Comparison of ENCODE assay signal across 8 mouse cellular contexts in genomic region chr10:7278820-7279219, GRCm38 (mm10).
DNase-seq lines count a peak whose midpoint lies in the region; ATAC-seq and TF ChIP-seq lines count a peak whose summit lies in the region.
"Had no signal": no experiment of that assay in that cellular context is flagged by ENCODE, and none has a peak within 500 bp of the region (broad histone marks: within the 10 kb centered on the region; RNA-seq: fewer than 3 reads in every experiment).

No protein-coding gene starts in this region.

- 0 out of 2 replicates have a peak overlapping the region, but pooled peaks have one; percentile 38 for H3K27ac ChIP-seq in intestine, embryonic 14.5 days (ENCODE audit: low read depth)
- H3K27ac ChIP-seq in intestine, postnatal 0 days (ENCODE audit: low read depth, low read length), result no peak overlapping the region
- no peak overlapping the region for H3K27ac ChIP-seq in midbrain, embryonic 15.5 days
- no peak overlapping the region for H3K27ac ChIP-seq in midbrain, embryonic 10.5 days (replicated peaks)
- H3K27ac ChIP-seq in intestine, embryonic 15.5 days, result peak overlapping the region; percentile 48; the same call in 1 of the 2 replicates
- H3K27ac ChIP-seq: liver, embryonic 13.5 days had no signal

- WGBS in intestine, embryonic 14.5 days, result 46% methylated on average over 5 of the region's 5 CpGs
- 45% methylated on average over 5 of the region's 5 CpGs for WGBS in intestine, postnatal 0 days
- 33% methylated on average over 5 of the region's 5 CpGs for WGBS in midbrain, embryonic 15.5 days
- 69% methylated on average over 5 of the region's 5 CpGs for WGBS in midbrain, embryonic 10.5 days
- WGBS in intestine, embryonic 15.5 days, result 38% methylated on average over 5 of the region's 5 CpGs

- H3K9ac ChIP-seq in intestine, embryonic 14.5 days (ENCODE audit: low read length), result no peak overlapping the region
- H3K9ac ChIP-seq in intestine, postnatal 0 days (ENCODE audit: low read depth, low read length), result no peak overlapping the region
- no peak overlapping the region for H3K9ac ChIP-seq in midbrain, embryonic 15.5 days
- H3K9ac ChIP-seq in intestine, embryonic 15.5 days, result no peak overlapping the region
- H3K9ac ChIP-seq: liver, embryonic 13.5 days had no signal

- TF ChIP-seq CTCF in intestine, postnatal 0 days (IDR thresholded peaks at IDR 0.05; ENCODE audit: low read depth), result no peak

- no peak for ATAC-seq in intestine, embryonic 14.5 days (replicated peaks; ENCODE audit: low FRiP score, low TSS enrichment, low read depth)
- no peak for ATAC-seq in intestine, postnatal 0 days
- peak; percentile 67; the same call in 1 of the 2 replicates for ATAC-seq in midbrain, embryonic 15.5 days (replicated peaks)
- no peak for ATAC-seq in intestine, embryonic 15.5 days

- no peak for DNase-seq in intestine, embryonic 14.5 days (ENCODE audit: low spot score)
- no peak for DNase-seq in midbrain, embryonic 10.5 days (ENCODE audit: low spot score)
- peak; percentile 4 for DNase-seq in telencephalon, adult 2 months (ENCODE audit: low read depth, low spot score)
- no peak for DNase-seq in adrenal gland, postnatal 4 days (ENCODE audit: low spot score in 2 of 2)
- DNase-seq: liver, embryonic 13.5 days had no signal

- H3K36me3 ChIP-seq in intestine, embryonic 14.5 days (ENCODE audit: control insufficient read depth, insufficient read depth, low read length), result no peaks in the 10 kb centered on the region
- H3K36me3 ChIP-seq in intestine, postnatal 0 days (ENCODE audit: control insufficient read depth, insufficient read depth), result no peaks in the 10 kb centered on the region
- H3K36me3 ChIP-seq in midbrain, embryonic 15.5 days (replicated peaks), result no peaks in the 10 kb centered on the region
- no peaks in the 10 kb centered on the region for H3K36me3 ChIP-seq in midbrain, embryonic 10.5 days
- H3K36me3 ChIP-seq in intestine, embryonic 15.5 days, result no peaks in the 10 kb centered on the region
- H3K36me3 ChIP-seq: liver, embryonic 13.5 days had no signal

- H3K4me2 ChIP-seq in intestine, embryonic 14.5 days (ENCODE audit: low read length), result no peak overlapping the region
- no peak overlapping the region for H3K4me2 ChIP-seq in intestine, postnatal 0 days (replicated peaks; ENCODE audit: low read depth)
- no peak overlapping the region for H3K4me2 ChIP-seq in midbrain, embryonic 15.5 days
- H3K4me2 ChIP-seq in intestine, embryonic 15.5 days (replicated peaks), result no peak overlapping the region
- H3K4me2 ChIP-seq: liver, embryonic 13.5 days had no signal

- H3K9me3 ChIP-seq in intestine, embryonic 14.5 days (ENCODE audit: control insufficient read depth, low read length), result no peaks in the 10 kb centered on the region
- H3K9me3 ChIP-seq in intestine, postnatal 0 days (ENCODE audit: control insufficient read depth), result no peaks in the 10 kb centered on the region
- H3K9me3 ChIP-seq in midbrain, embryonic 15.5 days, result no peaks in the 10 kb centered on the region
- H3K9me3 ChIP-seq in midbrain, embryonic 10.5 days (replicated peaks), result no peaks in the 10 kb centered on the region
- H3K9me3 ChIP-seq in intestine, embryonic 15.5 days, result no peaks in the 10 kb centered on the region
- H3K9me3 ChIP-seq: liver, embryonic 13.5 days had no signal

- no peaks in the 10 kb centered on the region for H3K4me1 ChIP-seq in intestine, embryonic 14.5 days (replicated peaks; ENCODE audit: control insufficient read depth, insufficient read depth, low read length)
- no peaks in the 10 kb centered on the region for H3K4me1 ChIP-seq in intestine, postnatal 0 days (replicated peaks; ENCODE audit: control insufficient read depth, insufficient read depth, low read length)
- peaks cover 4% of the 10 kb centered on the region for H3K4me1 ChIP-seq in midbrain, embryonic 15.5 days
- H3K4me1 ChIP-seq in midbrain, embryonic 10.5 days, result no peaks in the 10 kb centered on the region
- no peaks in the 10 kb centered on the region for H3K4me1 ChIP-seq in intestine, embryonic 15.5 days (replicated peaks)
- H3K4me1 ChIP-seq: liver, embryonic 13.5 days had no signal

- no peaks in the 10 kb centered on the region for H3K27me3 ChIP-seq in intestine, embryonic 14.5 days (replicated peaks; ENCODE audit: control insufficient read depth, insufficient read depth, low read length)
- no peaks in the 10 kb centered on the region for H3K27me3 ChIP-seq in intestine, postnatal 0 days (replicated peaks; ENCODE audit: control insufficient read depth, insufficient read depth, low read length)
- H3K27me3 ChIP-seq in midbrain, embryonic 15.5 days (replicated peaks), result no peaks in the 10 kb centered on the region
- H3K27me3 ChIP-seq in midbrain, embryonic 10.5 days (ENCODE audit: low read depth, poor library complexity, severe bottlenecking), result no peaks in the 10 kb centered on the region
- no peaks in the 10 kb centered on the region for H3K27me3 ChIP-seq in intestine, embryonic 15.5 days (replicated peaks)
- H3K27me3 ChIP-seq: liver, embryonic 13.5 days had no signal

- H3K4me3 ChIP-seq in intestine, embryonic 14.5 days (ENCODE audit: low read depth, low read length), result no peak overlapping the region
- H3K4me3 ChIP-seq in intestine, postnatal 0 days (ENCODE audit: low read depth, low read length), result no peak overlapping the region
- H3K4me3 ChIP-seq in midbrain, embryonic 15.5 days, result no peak overlapping the region
- no peak overlapping the region for H3K4me3 ChIP-seq in midbrain, embryonic 10.5 days
- H3K4me3 ChIP-seq in intestine, embryonic 15.5 days (replicated peaks), result no peak overlapping the region
- H3K4me3 ChIP-seq: liver, embryonic 13.5 days had no signal

Comparison
In these comparisons a context has a peak if more than half of its experiments do, and no peak if none do; other contexts are left out.
1. H3K27ac ChIP-seq: peak in intestine, embryonic 14.5 days (single experiment) and intestine, embryonic 15.5 days (single experiment); none in intestine, postnatal 0 days (single experiment), midbrain, embryonic 15.5 days (single experiment) and midbrain, embryonic 10.5 days (single experiment).